In genomic region chr13:21200043-21200999, GRCm38 (mm10) we compare ENCODE assay signal across 8 mouse cellular contexts. TPM values are rescaled to one million over a fixed set of nuclear protein-coding genes. Genes with fewer than 3 reads are reported as not detected.
DNase-seq lines count a peak whose midpoint lies in the region; ATAC-seq lines count a peak whose summit lies in the region.

No protein-coding gene starts in this region.

- peak; percentile 91 for ATAC-seq in common myeloid progenitor, adult 5-6 weeks (replicated peaks; ENCODE audit: low read depth, poor library complexity, severe bottlenecking)
- peak; percentile 96 for ATAC-seq in megakaryocyte progenitor cell, adult 5-6 weeks (replicated peaks; ENCODE audit: poor library complexity)

- peak; percentile 95 for DNase-seq in ZHBTc4 (ENCODE audit: low read depth, low spot score)
- peak; percentile 83 to 87 for DNase-seq in gastrocnemius, adult 8-10 months (ENCODE audit: low spot score in 2 of 2)
- DNase-seq in induced T-regulatory cell, adult 2 months (ENCODE audit: low read depth), result peak; percentile 95
- peak; percentile 79 to 97 for DNase-seq in left cerebral cortex, adult 9 months (ENCODE audit: low spot score in 2 of 2)
- peak; percentile 94 for DNase-seq in right cerebral cortex, postnatal 14 days
- peak; percentile 93 to 94 for DNase-seq in urinary bladder, postnatal 36 days (ENCODE audit: low spot score in 2 of 2)

RNA-seq across cellular contexts. Expression of gene Trim27, which starts 21.1 kb away (rescaled TPM):
- 162 and 186 TPM in 2 replicates for total RNA-seq in common myeloid progenitor, adult 5-6 weeks (2017)
- 10 to 100 TPM; 22.7 to 27.5 (median 25.3) TPM for total RNA-seq in gastrocnemius, adult 8-10 months (2022)
- total RNA-seq in megakaryocyte progenitor cell, adult 5-6 weeks (2015), result 108 and 116 TPM in 2 replicates
- total RNA-seq in megakaryocyte progenitor cell, adult 5-6 weeks (2017), result 170 and 177 TPM in 2 replicates

RNA-seq across cellular contexts. Expression of gene Olfr1368, which starts 54.7 kb away (rescaled TPM):
- total RNA-seq in common myeloid progenitor, adult 5-6 weeks (2017), result not detected in 2 replicates
- total RNA-seq in gastrocnemius, adult 8-10 months (2022), result not detected
- total RNA-seq in megakaryocyte progenitor cell, adult 5-6 weeks (2015), result not detected in 2 replicates
- total RNA-seq in megakaryocyte progenitor cell, adult 5-6 weeks (2017), result not detected in 2 replicates

Comparison
In these comparisons a context has a peak if more than half of its experiments do, and no peak if none do; other contexts are left out.
1. Peak in every context shown above with its lines: DNase-seq and ATAC-seq.